Mouse (Mus musculus) cortical plate, adult 2 months (tissue): ENCODE measurements at regions not wholly inside any gene's neighbourhood (a gene's known extent, or its start where the extent isn't known, plus 50 kb on each side); places are given as distances from the start of the nearest gene placed in this dataset.

Experiments used
- CTCF ChIP-seq: fragments of 200-500 bp; IDR thresholded peaks from 2 replicates; pipeline ENCODE4 v1.5.1; 2011; ENCODE audit warnings: mild to moderate bottlenecking, control low read depth, low read length; ENCODE audit not compliant: insufficient read depth; ENCODE audit errors: extremely low read depth
- POLR2A ChIP-seq: fragments of 200-500 bp; IDR thresholded peaks from 2 replicates; pipeline ENCODE4 v1.6.1; 2011; ENCODE audit warnings: mild to moderate bottlenecking, low read length, control low read depth; ENCODE audit not compliant: insufficient read depth; ENCODE audit errors: extremely low read depth

DNA sequence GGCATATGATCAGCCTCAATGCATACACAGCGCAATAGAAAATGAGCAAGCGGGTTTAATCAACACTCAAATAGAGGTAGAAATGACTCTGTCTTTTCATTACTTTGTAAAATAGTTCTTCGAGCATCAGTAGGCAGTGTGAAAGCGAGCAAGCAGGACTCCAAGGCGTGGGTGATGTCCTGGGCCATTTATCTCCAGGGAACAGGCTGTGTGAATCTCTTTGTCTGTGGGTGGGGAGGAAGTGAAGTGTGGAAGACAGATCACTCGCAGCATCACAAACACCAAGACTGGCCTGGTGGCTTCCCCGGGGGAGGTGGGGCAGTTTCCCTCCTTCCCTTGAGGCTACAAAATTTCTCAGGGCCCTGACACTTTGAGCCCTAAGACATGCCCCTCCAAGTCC is 146.9 kb downstream of the Rpap3 start:
- TF ChIP-seq CTCF (no peak), POLR2A (no peak)
